Mouse (Mus musculus): ENCODE data around the gene Olfr967. TPM values are rescaled to one million over a fixed set of nuclear protein-coding genes. Genes with fewer than 3 reads are reported as not detected.
A peak's percentile ranks its signal among the peaks of the same experiment; 100 is the strongest.
"Not testable (repeated sequence)": the region's sequence is repeated elsewhere in the genome, so short reads cannot be mapped to it uniquely, and the experiment has no call there.

Gene Olfr967
- not detected for total RNA-seq (2021)
- long read RNA-seq, experiment 1: 0 reads
- long read RNA-seq, experiment 2: 0 reads

DNA sequence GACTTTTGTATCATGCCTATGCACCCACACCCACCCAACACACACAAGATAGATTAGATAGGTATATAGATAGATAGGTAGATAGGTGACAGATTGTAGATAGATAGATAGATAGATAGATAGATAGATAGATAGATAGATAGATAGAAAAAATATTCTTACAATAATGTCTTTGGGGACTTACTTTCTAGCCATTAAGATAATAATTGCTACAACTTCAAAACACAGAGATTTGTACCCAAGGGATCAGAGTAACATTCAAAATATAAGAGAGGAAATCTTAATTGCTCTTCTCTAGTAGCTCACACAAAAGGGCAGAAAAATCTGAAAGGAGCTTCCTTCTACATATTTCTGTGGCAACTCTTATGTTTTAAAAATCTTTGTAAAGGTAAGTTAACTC, at the start of gene Olfr967:
Gene Olfr967 (plus strand): TSS at position 301 of the 400 bp plus-strand sequence.
- DNase-seq (ENCODE audit: low spot score in 2 of 2): no peak

DNA sequence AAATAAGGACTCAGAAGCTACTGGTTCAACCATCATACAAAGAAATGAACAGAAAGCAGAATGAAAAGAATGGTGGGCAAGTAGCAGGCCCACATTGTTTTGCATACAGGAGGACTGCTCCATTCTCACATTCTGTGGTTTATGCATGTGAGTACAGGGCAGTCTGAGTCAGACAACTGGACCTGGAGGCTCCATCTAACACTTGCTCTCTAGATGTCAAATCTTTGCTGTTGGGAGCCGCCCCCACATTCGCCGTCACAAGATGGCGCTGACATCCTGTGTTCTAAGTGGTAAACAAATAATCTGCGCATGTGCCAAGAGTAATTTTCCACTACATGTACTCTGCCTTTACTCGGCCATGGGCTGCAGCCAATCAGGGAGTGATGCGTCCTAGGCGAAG, 44.9 kb upstream of the Olfr967 start:
- not testable (repeated sequence) for DNase-seq (ENCODE audit: low spot score in 2 of 2)

GRCm38 (mm10) chr9:39707017-39707416, 39.0 kb upstream of the Olfr967 start, which contains the start of gene Olfr149:
Olfr149 (minus strand) TSS chr9:39707117.
- DNase-seq (ENCODE audit: low spot score in 2 of 2): no peak

- DNase-seq (ENCODE audit: low spot score in 2 of 2): peak in 1 of 2 experiments; percentile 20
Measured at GRCm38 (mm10) chr9:39708958-39709357, 37.1 kb upstream of the Olfr967 start.

DNA sequence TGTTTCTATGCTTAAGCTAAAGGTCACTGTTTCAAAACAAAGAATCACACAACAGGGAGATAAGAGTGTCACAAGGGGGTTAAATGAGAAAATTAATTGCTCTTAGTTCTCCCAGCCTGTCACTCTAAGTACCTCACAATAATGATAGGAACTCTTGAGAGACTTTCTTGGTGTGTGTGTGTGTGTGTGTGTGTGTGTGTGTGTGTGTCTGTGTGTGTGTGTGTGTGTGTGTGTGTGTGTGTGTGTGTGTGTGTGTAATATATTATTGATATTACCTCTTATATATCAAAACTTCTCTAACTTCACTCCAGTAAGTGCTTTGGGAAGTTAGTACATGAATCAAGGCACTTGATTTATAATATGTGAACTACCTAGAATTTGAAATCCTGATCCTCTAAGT, 35.0 kb upstream of the Olfr967 start, which contains the start of gene Olfr965:
Gene Olfr965 (plus strand): TSS at position 301 of the 400 bp plus-strand sequence.
- DNase-seq (ENCODE audit: low spot score in 2 of 2): no peak

GRCm38 (mm10) chr9:39730678-39731077, 15.4 kb upstream of the Olfr967 start, which contains the start of gene Olfr150:
Olfr150 (plus strand) TSS chr9:39730978.
- no peak for DNase-seq (ENCODE audit: low spot score in 2 of 2)

DNA sequence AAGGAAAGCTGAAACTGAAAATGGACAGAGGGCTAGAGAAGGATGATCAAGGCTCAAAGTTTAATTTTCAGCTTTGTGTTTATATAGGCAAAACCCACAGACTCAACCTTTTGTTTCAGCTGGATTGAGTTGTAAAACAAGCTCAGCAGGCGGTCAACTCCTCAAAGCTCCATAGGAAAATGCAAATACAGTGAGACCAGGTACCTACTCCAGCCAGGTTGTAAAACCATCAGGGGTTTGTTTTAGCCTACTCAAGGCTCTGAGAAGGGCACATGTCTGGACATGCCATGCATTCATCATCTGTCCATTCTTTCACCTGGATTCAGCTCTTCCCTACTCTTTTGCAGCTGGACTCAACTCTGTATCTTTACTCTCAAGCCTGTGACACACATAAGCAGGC, 5.3 kb upstream of the Olfr967 start:
- no peak for DNase-seq (ENCODE audit: low spot score in 2 of 2)

DNA sequence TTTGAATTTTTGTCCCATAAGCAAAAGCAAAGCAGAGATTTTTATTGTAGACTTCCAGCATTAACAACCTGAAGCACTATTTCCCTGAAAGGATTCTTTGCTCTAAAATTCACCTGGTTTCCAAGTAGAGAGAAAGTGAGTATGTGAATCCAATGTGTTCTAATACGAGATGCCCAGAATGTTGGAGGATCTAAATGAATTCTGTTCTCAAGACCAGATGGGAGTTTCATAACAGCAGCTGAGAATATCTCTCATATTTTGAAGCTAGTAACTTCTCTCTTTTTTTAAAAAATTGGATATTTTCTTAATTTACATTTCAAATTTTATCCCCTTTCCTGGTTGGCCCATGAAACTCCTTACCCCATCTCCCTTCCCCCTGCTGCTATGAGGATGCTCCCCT, 379 bp downstream of the Olfr967 start:
- no peak for DNase-seq (ENCODE audit: low spot score in 2 of 2)

DNA sequence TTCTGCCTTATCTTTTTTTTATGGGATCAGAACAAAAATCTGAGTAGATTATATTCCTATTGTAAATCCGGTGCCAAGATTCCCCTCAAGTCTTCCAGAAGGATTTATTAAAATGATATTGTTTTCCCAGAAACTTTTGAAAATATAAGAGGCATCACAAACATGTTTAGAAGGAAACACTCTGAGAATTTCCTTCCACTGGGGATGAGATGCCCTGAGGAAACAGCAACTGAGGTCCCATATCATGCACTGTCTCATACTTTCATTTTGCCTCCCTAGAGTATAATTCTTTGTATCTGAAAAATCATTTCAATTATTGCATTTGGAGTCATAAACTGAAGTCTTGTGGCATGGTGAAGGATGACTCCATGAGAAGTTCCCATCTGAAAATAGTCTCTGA, 37.1 kb downstream of the Olfr967 start, which contains the start of gene Olfr968:
Gene Olfr968 (minus strand): TSS at position 101 of the 400 bp plus-strand sequence.
- DNase-seq (ENCODE audit: low spot score in 2 of 2): no peak

DNA sequence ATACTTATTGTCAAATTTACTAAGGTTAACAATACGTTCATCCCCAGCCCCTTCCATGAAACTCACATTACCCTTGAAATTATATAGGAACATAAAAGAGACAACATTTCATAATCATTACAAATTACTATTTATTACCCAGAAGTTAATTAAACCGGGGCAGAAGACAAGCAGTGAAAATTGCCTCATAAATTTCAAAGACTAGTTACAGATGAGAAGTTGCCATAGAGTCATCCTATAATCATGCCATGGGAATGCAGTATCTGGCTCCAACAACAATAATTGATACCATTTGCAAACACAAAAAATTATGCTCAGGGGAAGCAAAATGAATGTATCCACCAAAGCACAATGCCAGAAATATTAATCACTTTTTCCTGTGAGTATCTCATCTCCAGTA, 44.5 kb downstream of the Olfr967 start, which contains the start of gene Olfr969:
Gene Olfr969 (plus strand): TSS at position 388 of the 400 bp plus-strand sequence.
- no peak for DNase-seq (ENCODE audit: low spot score in 2 of 2)

Other genes starting within 250 kb of the Olfr967 start
- gene Olfr957, start 230.4 kb upstream of the Olfr967 start, total RNA-seq (2021): not detected
- gene Olfr958, start 192.2 kb upstream of the Olfr967 start, total RNA-seq (2021): not detected
- gene Olfr959, start 170.7 kb upstream of the Olfr967 start, total RNA-seq (2021): not detected
- 100 to 1,000 TPM; 370 to 452 TPM for gene AW551984, start 141.8 kb upstream of the Olfr967 start, total RNA-seq (2021)
- gene Olfr148, start 135.6 kb upstream of the Olfr967 start, total RNA-seq (2021): not detected
- not detected for gene Olfr960, start 124.9 kb upstream of the Olfr967 start, total RNA-seq (2021)
- gene Olfr961, start 101.2 kb upstream of the Olfr967 start, total RNA-seq (2021): not detected
- not detected for gene Olfr963, start 79.0 kb upstream of the Olfr967 start, total RNA-seq (2021)
- not detected for gene Olfr149, start 39.1 kb upstream of the Olfr967 start, total RNA-seq (2021)
- not detected for gene Olfr965, start 34.9 kb upstream of the Olfr967 start, total RNA-seq (2021)
- not detected for gene Olfr150, start 15.3 kb upstream of the Olfr967 start, total RNA-seq (2021)
- gene Olfr968, start 37.0 kb downstream of the Olfr967 start, total RNA-seq (2021): not detected
- gene Olfr969, start 44.7 kb downstream of the Olfr967 start, total RNA-seq (2021): not detected
- not detected for gene Olfr970, start 62.6 kb downstream of the Olfr967 start, total RNA-seq (2021)
- not detected for gene Olfr971, start 90.6 kb downstream of the Olfr967 start, total RNA-seq (2021)
- not detected for gene Olfr972, start 120.2 kb downstream of the Olfr967 start, total RNA-seq (2021)
- gene Olfr229, start 161.1 kb downstream of the Olfr967 start, total RNA-seq (2021): not detected
- not detected for gene Olfr974, start 191.3 kb downstream of the Olfr967 start, total RNA-seq (2021)
- not detected for gene Olfr975, start 205.8 kb downstream of the Olfr967 start, total RNA-seq (2021)
- not detected for gene Olfr976, start 214.9 kb downstream of the Olfr967 start, total RNA-seq (2021)
- not detected for gene Olfr978, start 245.9 kb downstream of the Olfr967 start, total RNA-seq (2021)

Data from gastrocnemius, postnatal 4 days (tissue).